Mouse (Mus musculus): ENCODE data around the gene Babam2.

Babam2 gene

GRCm38 (mm10) chr5:31987541-31988307 lies 290.2 kb downstream of the Babam2 start:
- no peak for DNase-seq (ENCODE audit: low read depth, low spot score)

GRCm38 (mm10) chr5:31997189-31997954 lies 299.9 kb downstream of the Babam2 start:
- no peak for DNase-seq (ENCODE audit: low read depth, low spot score)

DNA sequence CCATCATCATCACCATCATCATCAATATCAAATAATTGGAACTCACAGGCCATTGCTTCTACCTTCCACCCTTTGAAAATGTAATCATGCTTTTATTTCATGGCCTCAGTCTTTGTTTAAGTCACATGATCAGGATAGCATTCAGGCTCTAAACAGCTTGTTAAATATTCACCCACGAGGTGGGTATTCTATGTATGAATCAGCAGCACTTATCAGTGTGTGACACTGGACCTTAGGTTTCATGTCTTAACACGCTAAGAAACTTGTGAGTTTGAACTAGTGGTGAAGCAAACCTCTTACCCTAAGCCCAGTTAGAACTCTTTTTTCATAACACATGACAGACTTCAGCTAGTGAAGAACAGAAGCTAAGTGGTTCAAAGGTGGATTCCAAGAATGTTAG lies 301.3 kb downstream of the Babam2 start:
- no peak for DNase-seq (ENCODE audit: low read depth, low spot score)

DNA sequence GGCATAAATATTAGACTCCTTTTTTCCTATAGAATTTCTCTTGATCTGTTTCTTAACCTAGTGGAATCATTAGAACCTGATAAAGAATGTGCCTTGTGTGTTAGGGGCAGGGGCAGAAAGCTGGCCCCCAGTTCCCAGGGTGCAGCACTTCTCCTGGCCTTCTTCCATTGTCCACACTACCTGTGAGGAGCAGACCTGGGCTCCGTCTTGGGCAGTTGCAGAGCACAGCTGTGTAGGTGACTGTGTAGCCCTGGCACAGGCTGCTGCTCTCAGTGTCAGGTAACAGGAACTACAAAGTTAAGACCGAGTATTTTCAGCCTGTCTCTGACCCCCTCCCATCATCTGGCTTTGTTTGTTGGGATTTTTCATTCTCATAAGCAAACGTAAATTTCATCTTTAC lies 302.6 kb downstream of the Babam2 start:
- no peak for DNase-seq (ENCODE audit: low read depth, low spot score)

DNA sequence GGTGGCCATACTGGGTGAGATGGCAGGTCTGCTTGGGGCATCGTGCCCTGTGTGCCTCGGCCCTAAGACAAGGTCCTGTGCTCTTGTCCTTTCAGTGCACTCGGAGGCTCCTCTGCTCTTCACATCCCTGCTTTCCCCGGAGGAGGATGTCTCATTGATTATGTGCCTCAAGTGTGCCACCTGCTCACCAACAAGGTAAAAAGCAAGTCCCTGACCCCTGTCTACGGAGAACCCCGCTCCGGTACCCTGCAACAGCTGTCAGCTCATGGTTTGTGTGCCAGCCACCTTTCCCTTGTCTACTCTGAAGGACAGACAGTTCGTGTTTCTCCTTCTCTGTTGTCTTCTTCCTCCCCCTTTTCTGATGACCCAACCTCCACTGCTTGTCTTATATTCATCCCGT lies 303.8 kb downstream of the Babam2 start:
- no peak for DNase-seq (ENCODE audit: low read depth, low spot score)

DNA sequence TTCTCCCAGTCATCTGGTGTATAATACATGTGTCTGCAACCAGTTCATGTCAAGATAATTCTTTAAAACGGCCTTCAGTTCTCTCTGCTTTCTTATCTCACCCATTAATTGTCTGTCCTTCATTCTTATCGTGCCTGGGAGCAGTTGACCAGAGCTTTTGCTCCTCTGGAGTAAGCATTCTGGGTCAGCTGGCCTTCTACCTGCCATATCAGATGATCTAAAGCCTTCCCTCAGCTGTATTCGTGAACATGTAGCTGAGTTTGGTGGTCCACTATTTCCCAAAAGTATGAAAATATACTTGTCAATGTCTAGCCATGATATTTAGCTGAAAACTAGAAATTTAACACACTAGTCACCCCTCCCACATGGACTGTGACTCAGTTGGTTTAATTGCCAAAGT lies 304.3 kb downstream of the Babam2 start:
- no peak for DNase-seq (ENCODE audit: low read depth, low spot score)

GRCm38 (mm10) chr5:32008401-32008800 lies 310.9 kb downstream of the Babam2 start:
- no peak for DNase-seq (ENCODE audit: low read depth, low spot score)

DNA sequence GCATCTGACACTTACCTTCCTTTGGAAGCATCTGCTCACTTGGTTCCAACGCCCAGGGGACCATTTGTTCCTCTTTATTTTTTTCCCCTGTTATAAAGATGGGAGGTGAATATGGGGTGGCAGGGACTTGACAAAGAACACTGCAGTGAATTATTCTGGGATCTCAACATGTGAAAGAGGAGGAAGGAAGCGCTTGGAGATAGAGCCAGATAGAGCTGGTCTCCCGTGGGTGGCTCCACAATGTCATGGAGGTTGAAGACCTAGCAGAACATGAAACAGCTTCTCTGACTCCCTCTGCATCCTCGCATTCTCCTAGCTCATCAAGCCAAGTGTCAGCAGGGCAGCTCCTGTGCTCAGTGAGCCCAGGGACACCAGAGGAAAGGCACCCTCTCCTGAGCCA lies 312.6 kb downstream of the Babam2 start:
- DNase-seq (ENCODE audit: low read depth, low spot score), result no peak

- no peak for DNase-seq (ENCODE audit: low read depth, low spot score)
Measured at GRCm38 (mm10) chr5:32013053-32013452, 315.6 kb downstream of the Babam2 start.

DNA sequence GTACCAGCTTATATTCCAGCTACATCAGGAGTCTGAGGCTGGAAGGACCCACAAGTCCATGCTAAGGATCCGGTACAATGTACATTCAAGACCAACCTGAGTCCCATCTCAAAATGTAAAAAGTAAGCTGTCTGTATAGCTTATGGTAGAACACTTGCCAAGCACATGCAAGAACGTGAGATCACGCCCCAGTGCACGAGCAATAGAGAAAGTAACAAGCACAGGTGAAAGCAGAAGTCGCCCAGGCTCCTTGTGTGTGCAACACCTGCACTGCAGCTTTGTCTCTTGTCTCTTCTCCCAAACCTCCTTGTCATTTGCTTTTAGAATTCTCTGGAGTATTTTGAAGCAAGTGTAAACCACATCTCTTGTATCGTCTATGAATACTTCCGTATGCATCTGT lies 317.3 kb downstream of the Babam2 start:
- no peak for DNase-seq (ENCODE audit: low read depth, low spot score)

DNA sequence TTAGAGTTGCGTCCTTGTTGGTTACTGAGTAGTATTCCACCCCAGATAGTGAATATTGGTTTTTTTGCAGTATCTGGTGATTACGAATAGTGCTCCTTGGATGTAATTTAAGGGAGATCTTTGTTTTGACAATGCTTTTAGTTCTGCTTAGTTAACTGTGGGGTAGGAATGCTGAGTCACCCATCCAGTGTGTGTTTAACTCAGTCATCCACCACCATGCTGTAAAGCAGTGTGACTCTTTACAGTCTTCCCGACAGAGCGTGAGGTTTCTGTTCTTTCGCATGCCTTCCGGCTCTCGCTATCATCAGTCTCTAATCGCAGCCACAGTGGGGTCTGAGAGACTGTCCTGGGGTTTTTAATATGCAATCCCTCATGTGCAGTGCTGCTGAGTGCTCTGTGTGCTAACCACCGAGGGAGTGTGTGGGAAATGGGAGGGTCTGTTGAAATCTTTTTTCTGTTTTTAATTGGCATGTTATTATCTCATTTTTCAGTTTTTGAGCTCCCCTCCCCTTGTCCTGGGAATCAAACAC lies 318.5 kb downstream of the Babam2 start:
- DNase-seq (ENCODE audit: low read depth, low spot score), result no peak

- no peak for DNase-seq (ENCODE audit: low read depth, low spot score)
Measured at GRCm38 (mm10) chr5:32017686-32018085, 320.2 kb downstream of the Babam2 start.

DNA sequence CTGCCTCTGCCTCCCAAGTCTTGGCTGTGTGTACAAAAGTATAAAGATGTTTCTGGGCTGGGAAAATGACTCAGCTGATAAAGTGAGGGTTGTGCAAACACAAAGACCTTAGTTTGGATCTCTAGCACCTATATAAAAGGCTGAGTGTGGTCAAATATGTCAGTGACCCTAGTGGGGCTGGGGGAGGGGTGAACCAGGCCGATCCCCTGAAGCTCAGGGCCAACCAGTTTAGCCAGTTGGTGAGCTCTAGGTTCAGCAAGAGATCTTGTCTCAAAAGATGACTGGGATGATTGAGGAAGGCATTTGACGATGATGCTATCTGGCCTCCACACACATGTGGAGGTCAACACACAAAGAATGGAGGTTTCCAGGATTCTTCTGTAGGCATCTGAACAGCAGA lies 320.8 kb downstream of the Babam2 start:
- no peak for DNase-seq (ENCODE audit: low read depth, low spot score)

DNA sequence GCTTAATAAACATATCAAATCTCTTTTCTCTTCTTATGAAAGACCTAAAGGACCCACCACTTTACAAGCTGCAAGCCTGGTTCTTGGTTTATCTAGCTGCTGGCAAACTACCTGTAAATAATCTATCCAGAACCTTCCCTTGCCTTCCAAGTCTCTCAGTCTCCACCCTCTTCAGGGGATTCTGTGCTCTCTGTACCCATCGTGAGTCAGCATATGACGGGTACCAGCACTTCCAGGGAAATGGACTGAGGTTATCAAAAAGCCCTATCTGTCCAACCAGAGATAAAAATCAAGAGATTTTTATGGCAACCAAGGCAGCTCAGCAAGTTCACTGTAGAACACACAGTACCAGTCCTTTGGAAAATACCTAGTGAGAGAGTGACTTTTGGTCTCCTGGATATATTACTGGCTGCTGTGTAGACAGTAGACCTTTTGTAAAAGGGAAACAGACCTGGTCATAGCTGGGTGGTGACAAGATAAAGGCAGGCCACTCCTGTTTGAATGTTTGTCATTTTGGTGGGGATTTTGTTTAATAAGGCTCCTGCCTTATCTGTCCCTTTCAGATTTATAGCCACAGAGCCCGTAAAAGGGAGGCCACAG lies 332.4 kb downstream of the Babam2 start:
- no peak for DNase-seq (ENCODE audit: low read depth, low spot score)

GRCm38 (mm10) chr5:32033185-32033584 lies 335.7 kb downstream of the Babam2 start:
- no peak for DNase-seq (ENCODE audit: low read depth, low spot score)

DNA sequence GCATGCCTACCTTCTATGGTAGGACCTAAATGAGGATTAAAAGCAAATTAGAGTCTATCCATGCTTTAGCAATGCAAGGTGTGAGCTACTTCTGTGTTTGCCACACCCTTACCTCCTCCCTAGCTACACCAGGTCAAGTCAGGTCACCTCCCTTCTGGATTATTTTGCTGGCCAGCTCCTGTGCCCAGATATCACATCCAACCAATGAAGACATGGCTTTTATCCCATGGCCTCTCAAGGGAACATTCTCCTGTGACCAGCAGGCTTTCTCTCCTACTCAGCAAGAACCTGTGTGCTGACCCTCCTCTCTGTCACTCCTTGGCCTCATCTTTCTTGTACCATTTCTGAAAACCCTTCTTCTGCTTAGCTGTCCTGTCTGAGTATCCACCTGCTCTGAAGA lies 336.1 kb downstream of the Babam2 start:
- no peak for DNase-seq (ENCODE audit: low read depth, low spot score)

- DNase-seq (ENCODE audit: low read depth, low spot score), result no peak
Measured at GRCm38 (mm10) chr5:32034475-32035054, 337.1 kb downstream of the Babam2 start.

- DNase-seq (ENCODE audit: low read depth, low spot score), result no peak
Measured at GRCm38 (mm10) chr5:32035721-32036320, 338.3 kb downstream of the Babam2 start.

DNA sequence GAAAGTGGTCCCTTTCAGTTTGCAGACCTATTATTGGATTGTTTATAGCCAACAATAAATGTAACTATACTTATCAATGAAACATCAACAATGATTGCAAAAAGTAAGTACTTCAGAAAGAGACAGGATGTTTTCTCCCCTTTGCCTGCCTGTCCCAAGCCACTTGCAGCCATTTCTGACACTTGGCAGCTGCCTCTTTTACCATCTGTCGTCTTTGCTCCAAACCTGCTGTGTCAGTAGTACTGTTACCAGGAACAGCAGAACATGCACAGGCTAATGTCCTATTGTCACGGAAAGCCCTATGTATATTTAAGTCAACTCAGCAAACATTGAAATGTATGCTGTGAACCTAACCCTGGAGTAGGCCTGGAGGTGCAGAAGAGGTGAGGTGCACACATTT lies 339.4 kb downstream of the Babam2 start:
- no peak for DNase-seq (ENCODE audit: low read depth, low spot score)

- DNase-seq (ENCODE audit: low read depth, low spot score), result no peak
Measured at GRCm38 (mm10) chr5:32037546-32037945, 340.1 kb downstream of the Babam2 start.

DNA sequence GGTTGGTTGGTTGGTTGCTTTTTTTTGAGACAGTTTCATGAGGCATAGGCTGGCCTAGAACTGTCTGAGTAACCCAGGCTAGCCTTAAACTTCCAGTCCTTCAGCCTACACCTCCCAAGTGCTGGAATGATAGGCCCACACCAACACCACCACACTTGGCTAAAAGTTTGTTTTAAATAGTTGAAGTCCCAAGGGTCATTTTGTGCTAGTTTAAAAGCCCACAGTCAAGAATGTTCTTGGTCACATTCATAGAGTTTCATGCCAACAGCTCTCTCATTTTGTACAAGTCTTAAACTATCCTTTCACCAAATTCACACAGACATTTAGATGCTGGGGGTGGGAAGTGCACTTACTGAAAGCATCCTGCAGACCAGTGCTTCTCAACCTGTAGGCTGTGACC lies 341.5 kb downstream of the Babam2 start:
- DNase-seq (ENCODE audit: low read depth, low spot score), result no peak

DNA sequence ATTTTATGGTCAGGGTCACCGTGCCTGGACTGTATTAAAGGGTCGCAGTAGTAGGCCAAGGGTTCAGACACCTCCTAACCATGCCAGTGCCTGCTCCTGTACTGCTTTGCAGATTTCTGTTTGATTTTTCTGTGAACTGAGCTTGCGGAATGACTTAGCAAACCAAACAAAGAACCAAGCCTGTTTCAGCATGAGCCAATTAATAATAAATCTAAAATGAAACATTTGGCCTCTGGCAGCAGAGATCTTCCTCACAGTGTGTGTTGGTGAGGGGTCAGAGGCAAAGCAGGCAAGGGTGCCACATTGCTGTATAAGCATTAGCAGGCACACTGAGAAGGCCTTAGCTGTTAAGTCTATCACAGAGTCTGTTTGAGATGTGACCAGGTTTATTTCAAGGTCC lies 342.0 kb downstream of the Babam2 start:
- DNase-seq (ENCODE audit: low read depth, low spot score), result no peak
